Mouse (Mus musculus) left cerebral cortex, adult 9 months (tissue): Measurements from ENCODE around the gene Mcrip2.

ENCODE experiments used
- DNase-seq, 2 experiments: peaks; one replicate each; pipeline ENCODE4 v3.0.0; 2022; ENCODE audit warnings: low spot score in 2 of 2

Gene Mcrip2

GRCm38 (mm10) chr17:25866172-25866571 is 2.4 kb downstream of the Mcrip2 start:
- no peak for DNase-seq

- DNase-seq, result no peak
These were observed 3.3 kb downstream of the Mcrip2 start for GRCm38 (mm10) chr17:25865288-25865687.

- DNase-seq, result no peak
These were observed 4.3 kb downstream of the Mcrip2 start for GRCm38 (mm10) chr17:25864311-25864710.

GRCm38 (mm10) chr17:25863681-25864080 is 4.9 kb downstream of the Mcrip2 start:
- no peak for DNase-seq

DNA sequence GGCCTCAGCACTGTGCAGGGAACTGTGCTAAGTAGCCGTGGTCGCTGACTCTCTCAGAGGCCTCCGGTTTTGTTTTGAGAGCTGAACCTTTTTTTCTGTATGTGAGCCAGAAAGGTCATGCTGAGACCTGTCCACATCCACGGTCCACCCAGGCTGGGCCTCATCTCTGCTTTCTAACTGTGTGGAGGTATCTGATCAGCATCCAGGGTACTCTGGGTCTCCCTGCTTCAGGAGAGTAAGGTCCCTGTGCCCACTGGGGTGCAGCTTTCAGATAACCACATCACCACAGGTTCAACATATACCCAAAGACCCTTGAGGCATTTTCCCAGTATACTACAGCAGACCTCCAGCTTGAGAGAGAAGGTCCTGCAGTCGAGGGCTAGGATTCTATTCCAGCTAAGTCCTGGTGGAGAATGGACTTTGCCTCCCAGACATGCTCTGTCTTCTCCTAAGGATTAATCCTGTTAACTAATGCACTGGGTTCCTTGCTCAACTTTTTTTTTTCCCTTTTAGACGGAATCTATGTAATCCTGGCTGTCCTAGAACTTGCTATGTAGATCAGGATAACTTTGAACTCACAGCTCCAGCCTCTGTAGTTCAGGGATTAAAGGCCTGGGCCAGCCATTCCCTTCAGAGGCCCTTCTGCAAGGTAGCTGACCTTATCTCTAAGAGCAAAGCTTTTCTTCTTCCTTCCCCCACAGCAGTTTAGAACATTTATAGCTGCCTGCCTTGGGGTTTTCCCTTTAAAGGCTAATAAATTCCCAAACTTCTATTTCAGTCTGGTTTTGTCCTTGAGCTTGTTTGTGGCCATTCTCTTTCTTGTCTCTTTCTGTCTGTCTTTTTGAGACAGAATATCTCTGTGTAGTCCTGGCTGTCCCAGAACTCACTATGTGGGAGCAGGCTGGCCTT is 6.6 kb downstream of the Mcrip2 start:
- DNase-seq, result no peak

DNA sequence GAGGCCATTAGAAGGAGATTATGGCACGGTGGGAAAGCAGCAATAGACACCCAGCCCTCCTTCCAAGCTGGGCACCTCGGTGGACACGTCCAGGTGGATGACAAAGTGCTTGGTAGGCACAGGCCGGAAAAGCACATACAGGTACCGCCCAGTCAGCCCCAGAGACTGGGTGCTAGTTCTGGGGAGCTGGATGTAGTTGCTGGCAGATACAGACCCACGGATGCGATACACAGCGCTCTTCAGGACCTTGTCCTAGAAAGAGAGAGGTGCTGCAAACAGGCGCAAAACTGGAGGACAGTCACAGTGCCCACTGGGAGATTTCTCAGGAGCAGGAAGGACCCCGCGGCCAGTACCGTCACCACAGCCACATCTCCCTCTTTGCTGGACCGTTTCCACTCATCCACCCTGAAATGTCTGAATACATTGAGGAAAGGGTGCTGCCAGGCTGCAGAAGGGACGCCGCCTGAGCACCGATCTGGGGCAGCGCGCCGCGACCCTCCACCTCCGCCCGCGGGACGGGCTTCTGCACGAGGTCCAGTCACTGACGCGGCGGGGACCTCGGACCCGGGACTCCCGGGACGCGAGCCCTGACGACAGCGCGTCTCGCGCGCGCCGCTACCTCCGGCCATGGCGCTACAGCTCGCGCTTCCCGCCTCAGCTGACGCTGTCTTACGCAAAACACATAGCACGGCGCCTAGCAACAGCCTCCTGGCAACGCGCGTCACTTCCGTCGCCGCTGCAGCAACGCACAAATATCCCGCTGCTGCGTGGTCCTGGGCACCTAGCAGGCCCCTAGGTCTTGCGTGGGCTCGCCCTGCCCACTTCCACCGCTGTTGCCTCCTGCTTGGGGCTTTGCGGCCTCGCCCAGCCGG is 7.5 kb downstream of the Mcrip2 start, which contains the start of gene Wdr90:
TSS of gene Wdr90 (minus strand) at position 670 of the 872 bp plus-strand sequence.
- DNase-seq, result peak; percentile 90 to 92

DNA sequence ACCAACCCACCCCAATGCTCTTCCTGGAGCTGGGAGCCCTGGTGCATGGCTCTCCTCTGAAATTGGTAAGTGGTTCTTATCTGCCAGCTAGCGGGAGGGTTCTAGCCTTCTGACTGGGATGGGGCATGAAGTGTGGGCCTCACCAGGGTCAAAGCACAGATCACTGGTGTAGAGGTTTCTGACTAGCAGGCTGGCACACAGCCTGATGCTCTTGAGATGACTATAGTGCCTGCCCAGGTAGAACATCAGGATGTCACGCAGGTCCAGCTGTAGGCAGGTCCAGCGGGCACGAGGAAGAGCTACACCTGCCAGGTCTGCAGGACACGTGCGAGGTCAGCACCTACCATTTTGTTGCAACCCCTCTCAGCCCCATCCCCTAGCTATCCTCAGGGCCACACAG is 8.3 kb downstream of the Mcrip2 start:
- DNase-seq, result no peak

DNA sequence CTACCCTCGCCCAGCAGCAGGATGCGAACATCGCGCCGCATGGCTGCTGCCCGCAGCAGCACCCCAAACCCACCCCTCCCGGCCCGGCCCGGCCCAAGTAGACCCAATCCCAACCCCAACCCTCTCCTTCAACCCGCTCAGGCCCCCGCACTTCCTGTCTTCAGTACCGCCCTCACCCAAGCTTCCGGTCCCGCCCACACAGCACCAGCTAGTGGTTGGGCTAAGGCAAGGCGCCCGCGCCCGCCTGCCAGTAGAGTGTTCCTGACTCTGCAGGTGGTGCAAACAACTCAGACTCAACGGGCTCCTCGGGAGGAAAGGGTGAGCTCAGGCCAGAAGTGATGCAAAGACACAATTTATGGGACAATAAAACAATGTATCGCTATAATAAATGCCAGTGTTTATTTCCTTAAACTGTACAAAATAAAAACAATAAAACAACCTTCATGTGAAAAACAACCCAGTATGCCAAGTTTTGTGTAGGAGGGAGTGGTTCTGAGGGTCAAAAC is 24.1 kb downstream of the Mcrip2 start, which contains the start of gene Rhot2:
TSS of gene Rhot2 (minus strand) at position 456 of the 506 bp plus-strand sequence.
- peak; percentile 83 to 94 for DNase-seq

DNA sequence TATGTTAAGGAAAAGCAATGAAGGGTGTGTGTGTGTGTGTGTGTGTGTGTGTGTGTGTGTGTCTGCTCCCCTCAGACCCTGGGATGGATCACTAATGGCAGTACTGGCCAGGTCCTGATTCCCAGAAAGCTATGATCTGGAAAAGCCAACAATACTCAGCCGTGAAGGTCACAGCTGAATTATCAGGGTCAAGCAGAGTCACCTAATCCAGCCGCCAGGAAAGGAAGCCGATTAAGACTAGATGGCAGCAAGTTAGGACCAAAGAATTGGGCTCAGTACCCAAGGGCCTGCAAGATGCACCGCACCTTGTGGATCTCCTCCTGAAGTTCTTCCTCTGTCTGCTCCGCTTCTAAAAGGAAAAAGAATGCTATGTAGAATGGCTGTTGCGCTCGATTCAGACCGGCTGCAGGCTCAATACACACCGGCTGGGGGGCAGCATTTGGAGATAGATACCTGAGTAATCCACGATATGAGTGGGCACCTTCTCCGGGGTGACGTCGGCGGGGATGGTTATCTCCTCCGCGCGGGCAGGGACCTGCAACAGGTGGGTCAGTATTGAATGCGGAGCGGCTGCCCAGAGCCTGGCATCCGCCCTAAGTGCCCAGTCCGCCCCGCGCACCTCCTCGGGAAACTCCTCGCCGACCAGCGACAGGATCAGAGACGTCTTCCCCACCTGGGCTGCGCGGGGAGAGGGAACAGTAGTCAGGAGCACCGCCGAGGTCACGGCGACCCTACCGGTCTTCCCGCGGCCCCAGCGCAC is 24.7 kb downstream of the Mcrip2 start:
- peak in 1 of 2 experiments; percentile 34 for DNase-seq

GRCm38 (mm10) chr17:25843122-25843521 is 25.4 kb downstream of the Mcrip2 start:
- no peak for DNase-seq

GRCm38 (mm10) chr17:25842509-25842908 is 26.1 kb downstream of the Mcrip2 start:
- DNase-seq, result no peak

DNA sequence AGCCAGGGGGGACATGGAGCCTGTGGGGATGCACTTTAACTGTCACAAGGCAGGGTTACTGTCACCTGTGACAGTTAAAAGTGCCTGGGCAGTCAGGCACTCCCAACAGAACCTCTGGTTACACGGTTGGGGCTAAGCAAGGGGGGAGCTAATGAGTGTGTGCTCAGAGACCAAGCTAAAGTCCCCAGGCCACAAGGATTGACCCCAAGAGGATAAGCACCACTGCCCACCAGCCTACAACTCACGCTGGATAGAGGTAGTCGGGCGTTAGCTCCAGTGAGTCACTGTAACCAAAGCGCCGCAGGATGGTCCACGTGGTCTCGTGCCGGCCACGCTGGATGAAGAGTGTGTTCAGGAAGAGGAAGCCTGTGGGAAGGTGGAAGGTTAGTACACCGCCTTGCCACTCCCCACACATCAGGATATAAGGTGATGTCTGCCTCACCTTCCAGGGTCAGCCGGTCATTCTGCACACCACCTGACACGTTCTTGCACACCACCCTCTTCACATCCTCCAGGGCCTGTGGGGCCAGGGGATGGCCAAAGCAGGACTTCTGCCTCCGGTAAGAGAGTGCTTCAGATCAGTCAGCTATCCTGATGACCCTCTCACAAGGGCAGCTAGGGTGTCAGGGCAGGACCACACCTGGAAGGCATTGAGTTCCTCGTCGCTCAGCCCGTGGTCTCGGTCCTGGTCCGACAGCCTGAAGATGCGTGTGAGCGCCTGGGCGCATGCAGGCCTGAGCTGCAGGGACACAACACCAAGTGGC is 27.3 kb downstream of the Mcrip2 start, which contains the start of gene Gm20683:
TSS of gene Gm20683 (minus strand) at position 647 of the 764 bp plus-strand sequence.
- DNase-seq, result no peak

- no peak for DNase-seq
These were observed 28.0 kb downstream of the Mcrip2 start for GRCm38 (mm10) chr17:25840519-25840918.

DNA sequence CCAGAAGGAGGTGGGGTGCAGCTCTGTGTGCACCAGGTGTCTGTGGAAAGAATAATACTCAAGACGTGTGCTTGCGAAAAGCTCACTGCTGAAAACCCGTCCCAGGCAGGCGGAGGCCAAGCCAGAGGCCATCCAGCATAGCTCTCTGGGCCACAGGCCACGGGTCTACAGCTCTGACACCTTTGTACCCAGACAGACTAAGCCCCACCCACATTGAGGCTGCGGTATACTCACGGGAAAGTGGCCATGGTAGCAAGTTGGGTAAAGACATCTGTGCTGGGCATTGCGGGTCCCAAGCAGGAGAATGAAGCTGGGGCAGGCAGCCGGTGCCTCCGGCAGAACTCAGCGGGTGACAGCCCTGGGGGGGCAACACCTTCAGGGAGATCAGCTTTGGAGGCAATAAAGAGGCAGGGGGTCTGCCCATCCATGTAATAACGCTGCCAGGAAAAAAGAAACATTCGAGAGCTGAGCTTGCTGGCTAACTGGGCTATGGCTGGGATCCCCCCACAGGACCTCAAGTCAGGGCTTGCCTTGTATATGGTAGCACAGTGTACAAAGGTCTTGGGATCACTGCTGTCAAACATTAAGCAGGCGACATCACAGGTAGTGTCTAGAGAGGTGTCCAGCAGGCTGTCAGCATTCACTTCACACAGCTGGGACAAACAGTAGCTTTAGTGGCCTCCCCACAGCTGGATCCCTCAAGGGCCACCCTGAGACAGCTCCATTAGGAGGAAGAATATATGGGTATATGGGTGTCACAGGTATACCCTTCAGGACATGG is 28.9 kb downstream of the Mcrip2 start:
- DNase-seq, result no peak

GRCm38 (mm10) chr17:25838904-25839303 is 29.7 kb downstream of the Mcrip2 start:
- DNase-seq, result no peak

GRCm38 (mm10) chr17:25837533-25837932 is 31.0 kb downstream of the Mcrip2 start:
- DNase-seq, result no peak

GRCm38 (mm10) chr17:25837076-25837410 is 31.5 kb downstream of the Mcrip2 start, which contains the start of gene Rhbdl1:
Rhbdl1 (minus strand) TSS chr17:25837295.
- peak in 1 of 2 experiments; percentile 84 for DNase-seq

GRCm38 (mm10) chr17:25836397-25837075 is 32.0 kb downstream of the Mcrip2 start:
- no peak for DNase-seq

DNA sequence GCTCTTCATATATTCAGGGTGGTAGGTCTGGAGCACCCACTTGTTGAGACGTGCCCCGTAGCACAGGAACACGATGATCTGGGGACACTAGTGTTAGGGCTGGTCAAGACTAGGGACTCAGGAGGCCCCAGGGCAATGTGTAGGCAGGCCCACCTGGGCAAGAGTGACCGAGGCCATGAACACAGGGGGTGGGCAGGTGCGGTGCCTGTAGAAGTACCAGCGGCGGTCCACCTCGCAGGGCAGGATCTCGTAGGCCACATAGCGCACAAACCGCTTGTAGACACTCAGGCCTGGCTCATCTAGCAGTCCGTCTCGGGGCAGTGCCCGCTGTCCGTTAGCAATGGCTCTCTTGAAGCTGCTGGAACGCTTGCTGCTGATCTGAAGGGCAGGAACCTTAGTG is 32.7 kb downstream of the Mcrip2 start:
- DNase-seq, result no peak
